Mouse (Mus musculus) MN1 (cell line): ENCODE measurements around the gene Rilpl1.
"Not testable (repeated sequence)": the region's sequence is repeated elsewhere in the genome, so short reads cannot be mapped to it uniquely, and the experiment has no call there.

Experiments used
- DNase-seq: peaks from one replicate; pipeline ENCODE4 v3.0.0-alpha.2; 2016; ENCODE audit warnings: low spot score

The Rilpl1 gene

GRCm38 (mm10) chr5:124492618-124493017, 38.6 kb downstream of the Rilpl1 start:
- DNase-seq = no peak

DNA sequence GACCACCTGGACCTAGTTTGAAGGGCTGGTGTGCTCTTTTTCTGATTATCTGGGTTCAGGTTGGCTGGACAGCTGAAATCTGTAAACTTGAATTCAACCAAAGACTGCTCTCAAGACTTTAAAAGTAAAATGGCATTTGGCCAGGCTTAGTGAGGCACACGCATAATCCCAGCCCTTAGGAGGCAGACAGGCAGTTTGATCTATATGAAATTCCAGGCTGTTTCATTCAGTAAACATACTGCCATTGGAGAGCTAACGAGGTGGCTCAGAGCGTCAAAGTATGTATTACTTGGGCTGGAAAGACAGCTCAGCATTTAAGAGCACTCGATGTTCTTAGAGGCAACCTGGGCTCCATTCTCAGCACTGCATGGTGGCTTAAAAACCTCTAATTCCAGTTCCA, 39.5 kb downstream of the Rilpl1 start:
- DNase-seq = no peak

- no peak for DNase-seq
Observed at GRCm38 (mm10) chr5:124488885-124489284, 42.3 kb downstream of the Rilpl1 start.

- no peak for DNase-seq
Observed at GRCm38 (mm10) chr5:124485654-124486053, 45.5 kb downstream of the Rilpl1 start.

- no peak for DNase-seq
Observed at GRCm38 (mm10) chr5:124483655-124484396, 47.4 kb downstream of the Rilpl1 start.

- DNase-seq = peak; percentile 92
Observed at GRCm38 (mm10) chr5:124482966-124483654, 48.1 kb downstream of the Rilpl1 start, which contains the start of gene Snrnp35. Gene Snrnp35 (plus strand): TSS chr5:124483134.

- no peak for DNase-seq
Observed at GRCm38 (mm10) chr5:124482436-124482965, 48.7 kb downstream of the Rilpl1 start.

DNA sequence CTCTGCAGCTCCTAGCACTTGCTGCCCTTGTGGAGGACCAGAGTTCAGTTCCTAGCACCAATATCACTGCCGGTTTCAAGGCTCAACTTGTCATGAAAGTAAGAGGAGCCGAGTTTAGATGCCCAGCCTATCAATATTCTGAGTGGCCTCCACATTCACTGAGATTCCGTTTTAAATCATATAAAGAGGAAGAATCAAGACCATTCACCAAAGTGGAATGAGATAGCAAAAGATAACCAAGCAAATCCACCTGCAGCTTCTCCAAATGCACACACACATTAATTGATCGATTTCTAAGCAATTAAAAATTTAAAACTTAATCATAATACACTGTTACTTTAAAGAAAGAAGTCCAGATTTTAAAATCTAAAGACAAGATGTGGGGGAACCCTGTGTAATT, 49.5 kb downstream of the Rilpl1 start:
- no peak for DNase-seq

DNA sequence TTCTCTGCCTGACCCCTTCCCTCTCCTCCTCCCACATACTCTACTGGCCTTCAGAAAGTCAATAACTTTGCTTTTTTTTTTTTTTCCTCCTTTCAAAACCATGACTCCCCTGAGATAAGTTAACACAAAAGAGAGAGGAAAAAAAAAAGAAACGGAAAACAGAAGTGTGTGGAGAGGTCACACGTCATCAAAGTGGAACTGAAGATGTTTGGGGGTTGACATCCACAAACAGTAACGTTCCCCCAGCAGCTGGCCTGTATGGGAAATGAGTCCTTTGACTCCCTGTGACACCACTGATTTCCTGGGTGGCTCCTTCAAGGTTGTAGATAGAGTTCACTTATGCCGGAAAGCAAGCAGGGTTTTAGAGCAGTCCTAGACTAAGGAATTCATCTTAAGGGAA, 51.1 kb downstream of the Rilpl1 start:
- DNase-seq = no peak

- no peak for DNase-seq
Observed at GRCm38 (mm10) chr5:124478873-124479204, 52.4 kb downstream of the Rilpl1 start.

DNA sequence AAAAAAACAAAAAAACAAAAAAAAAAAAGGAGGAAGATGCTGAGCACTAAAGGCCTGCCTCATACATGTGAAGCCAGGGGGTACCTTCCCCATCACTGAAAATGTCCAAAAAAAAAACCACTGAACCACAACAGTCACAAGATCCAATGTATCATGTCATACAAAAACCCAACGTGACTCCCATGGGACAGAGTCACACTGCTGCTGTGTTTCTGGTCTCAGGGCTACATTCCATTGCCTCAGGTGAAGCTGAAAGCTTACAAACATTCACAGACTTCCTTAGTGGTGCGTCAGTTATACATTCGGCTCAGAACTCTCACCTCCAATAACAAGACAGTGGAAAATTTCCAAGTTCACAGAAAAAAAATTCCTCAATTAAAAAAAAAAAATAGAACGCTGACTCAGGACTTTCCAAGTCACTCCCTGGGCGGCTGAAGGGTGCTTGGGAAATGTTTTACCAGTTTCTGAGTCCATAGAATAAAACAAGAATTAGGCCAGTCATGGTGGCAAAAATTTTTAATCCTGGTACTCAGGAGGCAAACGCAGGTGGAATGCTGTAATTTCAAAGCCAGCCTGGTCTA, 60.5 kb downstream of the Rilpl1 start:
- no peak for DNase-seq

DNA sequence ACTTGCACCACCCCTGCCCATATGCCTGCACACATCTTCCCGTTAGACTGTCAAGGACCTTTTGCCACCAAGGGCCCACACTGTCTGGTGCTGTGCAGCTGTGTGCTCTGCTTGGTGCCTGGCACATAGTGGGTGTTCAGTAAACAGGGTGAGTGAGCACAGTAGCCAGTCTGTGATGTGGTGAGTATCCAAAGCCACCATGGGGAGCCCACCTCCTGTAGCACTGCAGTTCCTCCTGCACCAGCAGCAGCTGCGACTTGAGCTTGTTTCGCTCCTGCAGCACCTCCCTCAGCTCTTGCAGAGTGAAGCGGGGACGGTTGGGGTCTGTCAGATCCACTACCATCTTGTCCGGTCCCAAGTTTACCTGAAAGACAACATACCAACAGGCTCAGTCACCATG, 61.7 kb downstream of the Rilpl1 start:
- no peak for DNase-seq

DNA sequence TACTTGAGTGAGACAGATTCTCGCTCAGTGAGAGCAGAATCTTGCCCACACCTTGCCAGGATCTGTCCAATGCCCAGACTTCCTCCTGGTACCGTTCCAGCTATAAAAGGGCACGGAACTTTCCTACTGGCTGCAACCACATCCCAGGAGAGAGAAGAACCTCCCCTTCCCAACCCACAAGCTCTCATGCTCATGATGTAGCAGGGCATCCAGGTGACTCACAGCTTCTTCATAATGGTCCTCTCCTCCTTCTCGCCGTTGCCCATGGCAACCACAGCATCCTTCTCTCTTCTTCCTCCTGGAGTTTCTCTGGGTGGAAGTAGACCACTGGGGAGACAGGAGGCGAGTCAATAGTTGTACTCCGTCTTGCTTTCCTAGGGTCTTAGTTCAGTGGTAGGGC, 62.8 kb downstream of the Rilpl1 start:
- DNase-seq = no peak

GRCm38 (mm10) chr5:124467766-124468165, 63.4 kb downstream of the Rilpl1 start:
- no peak for DNase-seq

- DNase-seq = no peak
Observed at GRCm38 (mm10) chr5:124464905-124465304, 66.3 kb downstream of the Rilpl1 start.

- no peak for DNase-seq
Observed at GRCm38 (mm10) chr5:124463462-124463861, 67.7 kb downstream of the Rilpl1 start.

DNA sequence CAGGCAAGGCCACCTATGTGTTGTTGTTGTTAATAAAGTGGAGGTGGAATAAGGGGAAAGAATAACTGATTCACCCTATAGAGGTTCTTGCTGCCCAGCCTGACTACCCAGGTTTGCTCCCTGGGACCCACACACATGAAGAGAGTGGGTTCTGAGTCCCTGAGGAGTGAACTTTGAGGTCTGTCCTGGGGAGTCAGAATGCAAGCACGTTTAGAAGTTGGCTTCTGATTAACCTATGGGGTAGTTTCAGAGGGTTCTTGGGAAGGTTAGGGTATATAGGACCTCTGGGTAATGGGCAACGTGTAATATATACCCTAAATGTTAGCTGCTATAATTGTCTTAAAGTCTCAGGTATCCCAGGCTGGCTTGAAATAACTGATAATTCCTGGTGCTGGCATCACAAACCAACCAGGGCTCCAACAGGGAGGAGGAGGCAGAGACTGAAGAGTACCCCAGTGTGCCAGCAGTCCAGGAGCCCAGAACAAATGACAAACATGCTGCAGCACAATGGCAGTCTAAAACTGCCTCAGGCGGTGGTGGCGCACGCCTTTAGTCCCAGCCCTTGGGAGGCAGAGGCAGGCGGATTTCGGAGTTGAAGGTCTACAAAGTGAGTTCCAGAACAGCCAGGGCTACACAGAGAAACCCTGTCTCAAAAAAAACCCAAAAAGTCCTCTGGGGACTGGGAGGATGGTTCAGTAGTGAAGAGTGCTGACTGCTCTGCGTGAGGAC, 68.7 kb downstream of the Rilpl1 start:
- no peak for DNase-seq

DNA sequence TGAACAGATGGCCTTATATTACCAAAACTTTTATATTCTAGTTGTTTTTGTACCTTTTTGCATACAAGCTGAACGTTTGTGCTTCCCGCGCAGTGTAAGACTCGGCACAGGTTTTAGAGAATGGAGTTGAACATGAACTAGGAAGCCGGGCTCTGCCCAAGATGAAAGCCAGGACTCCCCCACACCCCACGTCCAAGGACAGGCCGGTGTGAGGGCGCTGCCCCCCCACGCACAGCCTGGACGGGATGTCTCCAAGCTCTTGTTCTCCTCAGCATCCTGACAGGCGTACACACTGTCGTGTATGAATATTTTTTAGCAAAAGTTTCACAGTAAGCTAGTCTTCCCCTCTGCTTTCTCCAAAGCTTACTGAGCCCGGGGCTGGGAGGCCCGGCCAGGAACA, 70.3 kb downstream of the Rilpl1 start:
- not testable (repeated sequence) for DNase-seq

GRCm38 (mm10) chr5:124456762-124457161, 74.4 kb downstream of the Rilpl1 start:
- no peak for DNase-seq

DNA sequence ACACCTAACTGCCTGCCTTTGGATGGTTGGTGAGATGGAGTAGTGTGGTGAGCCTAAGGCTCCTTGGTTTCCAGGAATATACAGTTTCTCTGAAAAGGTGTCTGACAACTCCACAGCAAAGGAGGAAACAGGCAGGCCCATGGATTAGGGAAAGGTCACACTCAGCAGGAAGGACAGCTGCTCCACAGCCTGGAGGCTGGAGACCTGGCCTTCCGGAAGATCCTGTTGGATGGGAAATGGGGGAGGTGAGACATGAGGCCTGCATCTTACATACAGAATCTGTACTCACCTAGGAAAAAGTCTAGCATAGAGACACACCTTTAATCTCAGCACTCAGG, 77.1 kb downstream of the Rilpl1 start:
- DNase-seq = no peak

DNA sequence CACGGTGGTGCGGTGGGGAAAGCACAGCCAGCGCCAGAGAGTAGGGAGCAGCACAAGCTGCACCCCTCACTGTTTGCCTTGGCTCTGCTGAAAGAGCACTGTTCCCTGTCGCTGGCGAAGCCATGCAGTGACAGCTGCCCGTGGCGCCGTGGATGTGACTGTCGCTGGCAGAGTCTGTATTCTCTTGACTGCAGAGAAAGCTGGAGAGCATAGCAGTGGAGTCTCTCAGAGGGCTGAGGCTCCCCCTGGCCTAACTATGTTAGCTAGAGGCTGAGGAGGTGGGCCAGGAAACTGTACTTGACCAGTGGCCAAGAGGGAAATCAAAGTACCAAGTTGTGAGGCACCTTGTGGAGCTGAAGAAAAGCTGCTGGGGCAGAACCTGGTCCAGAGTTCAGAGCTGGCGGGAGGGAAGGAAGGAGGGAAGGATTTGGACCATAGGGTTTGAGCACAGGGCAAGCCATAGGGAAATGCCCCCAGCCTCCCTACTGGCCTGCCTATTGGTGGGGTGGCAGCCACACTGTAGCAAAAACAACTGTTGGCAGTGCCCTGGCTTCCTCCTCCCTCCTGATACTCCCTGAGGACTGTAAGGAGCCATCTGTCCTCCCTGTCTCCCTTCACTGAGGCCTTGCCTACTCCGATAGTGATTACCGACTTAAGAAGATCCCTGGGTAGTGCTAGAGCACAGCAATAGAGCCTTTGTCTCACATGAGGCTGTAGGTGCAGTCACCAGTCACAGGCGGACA, 77.7 kb downstream of the Rilpl1 start:
- peak; percentile 60 for DNase-seq
